Mouse (Mus musculus) CD4-positive, CD25-positive, alpha-beta regulatory T cell, adult 2 months (primary cell): ENCODE measurements at regions not wholly inside any gene's neighbourhood (a gene's known extent, or its start where the extent isn't known, plus 50 kb on each side); places are given as distances from the start of the nearest gene placed in this dataset.

Experiments used
- DNase-seq: peaks from one replicate; pipeline ENCODE4 v3.0.0-alpha.2; 2012; ENCODE audit warnings: low read depth, low spot score

DNA sequence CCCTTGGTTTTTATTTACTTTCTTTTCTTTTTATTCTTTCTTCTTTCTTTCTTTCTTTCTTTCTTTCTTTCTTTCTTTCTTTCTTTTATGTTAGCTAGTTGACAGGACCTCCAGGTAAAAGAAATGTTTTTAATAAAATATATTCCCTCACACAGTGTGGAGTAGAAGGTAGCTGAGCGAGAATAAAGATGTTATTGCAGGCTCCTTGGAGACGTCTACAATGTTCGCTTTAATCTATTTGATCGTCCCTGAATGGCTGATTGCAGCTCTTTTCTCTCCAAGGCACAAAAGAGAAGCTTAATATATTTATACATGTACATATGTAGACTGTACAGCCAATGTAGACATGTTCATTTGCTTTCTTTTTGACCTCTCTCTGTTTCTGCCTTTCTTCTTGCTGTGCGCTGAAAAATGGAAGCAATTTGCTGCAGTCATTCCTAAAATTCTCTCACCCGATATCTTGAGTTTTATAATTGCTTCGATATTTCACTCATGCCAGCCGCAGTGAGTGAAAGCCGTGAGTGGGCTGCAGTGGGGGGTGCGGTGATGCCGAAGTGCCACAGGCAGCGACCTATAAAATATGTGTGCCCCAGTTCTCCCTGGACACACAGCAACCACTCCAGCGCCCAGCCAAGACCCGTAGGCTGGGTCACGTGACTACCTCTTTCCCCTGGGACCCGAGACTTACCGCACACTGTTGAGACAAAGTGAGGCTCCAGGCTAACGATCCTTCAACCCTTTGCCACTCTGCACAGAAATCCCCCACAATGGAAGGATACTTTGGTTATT lies 237.9 kb upstream of the Arglu1 start:
- no peak for DNase-seq

DNA sequence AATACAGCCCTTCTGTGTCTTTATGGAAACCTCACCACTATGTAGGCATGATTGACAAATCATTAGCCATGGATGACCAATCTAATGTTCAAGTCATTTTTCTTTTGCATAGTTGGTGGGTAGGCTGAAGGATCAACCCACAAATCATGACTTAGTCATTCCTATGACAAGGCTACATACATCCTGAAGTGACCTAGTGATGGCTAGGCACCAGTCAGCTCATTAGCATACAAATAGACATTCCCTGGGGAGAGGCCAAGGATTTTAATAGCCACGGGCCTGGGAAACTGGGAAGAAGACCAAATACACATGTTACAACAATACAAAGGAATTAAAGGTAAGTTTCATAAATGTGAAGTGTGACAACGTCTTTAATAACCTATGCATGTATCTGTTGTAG lies 231.1 kb upstream of the Arglu1 start:
- DNase-seq = no peak

DNA sequence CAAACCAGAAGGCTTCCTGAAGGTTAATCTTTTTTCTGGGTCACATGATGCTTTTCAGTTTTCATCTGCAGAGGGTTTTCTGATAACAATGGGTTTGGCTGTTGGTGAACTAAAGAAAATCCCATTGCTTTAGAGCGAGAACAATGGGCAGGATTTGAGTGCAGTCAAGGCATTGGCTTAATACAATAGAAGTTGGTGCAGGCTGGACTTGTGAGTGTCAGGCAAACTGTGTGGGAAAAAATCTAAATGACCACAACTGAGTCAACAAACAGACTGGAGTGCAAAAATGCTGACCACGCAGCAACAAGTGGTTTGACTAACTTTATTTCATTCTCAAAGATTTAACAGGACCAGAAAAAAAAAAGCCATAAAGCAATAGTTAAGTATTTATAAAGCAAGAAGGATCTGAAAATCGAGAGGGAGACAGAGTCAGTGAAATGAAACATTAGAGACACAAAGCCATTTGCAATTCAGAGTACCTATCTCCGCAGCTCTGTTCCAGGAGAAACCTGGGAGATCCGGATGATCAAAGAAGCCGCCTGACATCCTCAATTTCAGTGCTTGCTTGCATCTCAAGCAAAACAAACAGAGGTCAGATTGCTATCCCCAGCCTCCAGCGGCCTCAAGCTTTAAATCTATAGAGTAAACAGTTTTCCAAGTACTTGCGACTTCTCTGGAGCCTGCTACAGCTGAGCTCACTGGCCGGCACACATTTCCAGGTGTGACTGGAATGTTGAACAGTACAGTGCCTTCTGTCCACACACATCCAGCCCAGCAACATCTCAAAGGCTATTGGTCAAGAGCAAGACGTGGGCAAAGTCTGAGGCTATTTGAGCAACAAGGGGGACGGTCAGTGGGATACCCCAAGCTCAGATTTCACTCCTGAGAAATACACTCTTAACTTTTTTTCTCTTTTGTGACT lies 229.5 kb upstream of the Arglu1 start:
- no peak for DNase-seq

DNA sequence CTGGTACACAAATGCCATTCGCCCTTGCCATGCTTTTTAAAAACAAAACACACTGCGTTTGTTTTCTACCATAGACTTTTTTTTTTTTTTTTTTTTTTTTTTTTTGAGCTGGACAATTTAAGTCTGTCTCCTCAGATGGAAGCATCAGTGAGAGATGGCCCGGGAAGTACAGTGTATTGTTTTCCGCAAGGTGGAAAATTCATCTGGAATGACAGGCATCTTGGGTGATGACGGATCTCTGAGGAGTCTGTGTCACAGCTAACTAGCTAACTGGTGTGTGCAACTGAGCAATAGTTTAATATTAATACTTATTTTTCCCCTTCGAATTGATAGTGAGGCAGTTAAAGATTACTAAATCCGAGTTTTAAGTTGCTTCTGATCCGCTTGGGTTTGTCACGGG lies 228.7 kb upstream of the Arglu1 start:
- no peak for DNase-seq

DNA sequence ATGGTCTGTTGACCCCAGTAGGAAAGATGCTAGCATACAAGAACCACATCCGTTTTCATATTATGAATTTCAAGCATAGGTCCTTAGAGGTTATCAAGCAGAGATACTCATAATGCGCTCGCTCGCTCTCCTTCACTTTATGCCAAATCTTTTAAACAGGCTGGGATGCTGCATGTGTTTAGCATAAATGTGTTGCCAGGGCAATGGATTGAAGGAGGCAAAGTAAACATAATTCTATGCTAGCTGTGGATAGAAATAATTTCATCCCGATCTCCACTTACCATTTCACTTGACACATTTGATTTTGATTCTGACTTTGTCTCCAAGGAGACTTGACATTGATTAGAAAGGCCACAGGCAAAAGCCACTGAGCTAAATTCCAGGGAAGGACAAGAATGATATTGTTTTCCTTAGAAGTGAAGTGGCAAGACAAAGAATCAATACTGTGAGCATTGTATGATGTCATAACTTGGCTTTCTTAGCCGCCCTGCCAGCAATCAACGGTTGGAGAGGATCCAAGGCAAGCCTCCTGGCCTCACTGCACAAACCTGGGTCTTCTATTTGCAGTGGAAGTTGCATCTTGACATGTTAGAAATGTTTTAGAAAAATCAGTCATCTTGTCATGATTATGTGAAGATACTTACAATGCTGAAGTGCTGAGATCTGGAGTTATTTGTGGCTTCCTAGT lies 217.3 kb upstream of the Arglu1 start:
- DNase-seq = no peak

DNA sequence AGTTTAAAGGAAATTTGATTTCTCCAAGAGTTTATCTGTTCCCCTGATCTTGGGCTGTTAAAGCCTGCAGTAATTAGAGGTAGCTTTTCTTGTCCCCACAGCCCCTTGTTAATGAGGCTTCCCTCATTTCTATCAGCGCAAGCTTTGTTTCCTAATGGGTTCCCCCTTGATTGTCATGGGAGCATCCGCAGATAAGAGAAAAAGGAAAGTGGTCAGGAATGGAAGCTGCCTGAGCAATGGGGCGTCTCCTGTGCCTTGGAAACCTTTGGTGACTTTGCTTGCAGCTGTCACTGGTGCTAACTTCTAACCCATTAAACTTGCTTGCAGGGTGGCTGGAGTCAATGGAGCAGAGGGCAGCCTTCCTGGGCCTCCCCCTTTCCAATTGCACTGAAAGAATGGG lies 202.7 kb upstream of the Arglu1 start:
- DNase-seq = no peak

DNA sequence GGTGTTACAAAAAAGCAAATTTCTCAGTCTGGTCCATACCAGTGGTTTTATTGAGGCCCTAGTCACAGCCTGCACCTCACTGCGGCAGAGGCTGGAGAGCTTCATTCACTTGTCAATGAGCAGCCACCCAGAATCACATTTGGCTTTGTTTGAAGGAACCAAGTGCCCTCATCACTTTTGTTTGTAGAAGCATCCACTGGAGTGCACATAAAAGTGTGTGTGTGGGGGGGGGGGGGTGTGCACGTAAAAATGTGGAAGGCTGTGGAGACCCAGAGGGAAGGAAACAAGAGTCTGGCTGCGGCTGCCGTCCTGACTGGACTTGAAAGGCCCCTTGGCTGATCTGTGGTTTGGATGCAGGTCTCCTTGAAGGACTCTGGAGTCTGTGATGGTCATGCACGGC lies 187.0 kb upstream of the Arglu1 start:
- DNase-seq = no peak

DNA sequence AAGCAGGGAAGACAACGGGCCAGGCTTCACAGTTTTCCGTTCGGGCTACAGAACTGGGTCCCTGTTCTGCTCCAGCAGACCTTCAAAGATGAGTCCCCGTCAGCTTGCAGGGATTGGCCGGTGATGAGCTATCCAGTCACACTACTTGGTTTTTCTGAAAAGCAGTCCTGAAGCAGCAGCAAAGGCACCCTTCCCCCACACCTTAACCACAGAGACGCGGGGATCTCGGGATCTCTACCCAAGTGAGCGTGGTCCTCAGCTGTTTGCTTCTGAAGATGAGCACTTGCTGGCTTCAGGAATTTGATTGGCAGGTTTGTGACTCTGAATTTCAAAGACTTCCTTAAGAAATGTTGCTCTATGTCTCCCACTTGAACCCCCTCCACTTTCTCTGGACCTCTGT lies 186.6 kb upstream of the Arglu1 start:
- no peak for DNase-seq

DNA sequence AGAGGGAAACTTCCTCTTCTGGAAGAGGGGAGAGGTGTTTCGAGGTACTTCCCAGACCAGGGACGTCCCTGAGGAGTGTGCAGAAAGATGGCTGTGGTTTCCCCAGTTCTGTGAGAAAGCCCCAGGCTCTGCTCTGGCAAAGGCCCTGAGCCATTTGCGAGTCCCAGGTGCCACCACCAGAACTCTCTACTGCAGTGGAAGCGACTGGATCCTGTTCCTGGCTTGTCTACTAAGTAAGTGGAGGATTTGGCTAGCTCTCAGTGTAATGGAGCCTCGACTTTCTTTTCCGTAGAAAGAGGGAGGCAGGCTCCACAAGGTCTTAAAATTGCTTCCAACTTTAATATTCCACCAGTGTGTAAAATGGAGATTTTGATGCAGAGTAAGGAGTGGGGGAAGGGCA lies 186.1 kb upstream of the Arglu1 start:
- no peak for DNase-seq

DNA sequence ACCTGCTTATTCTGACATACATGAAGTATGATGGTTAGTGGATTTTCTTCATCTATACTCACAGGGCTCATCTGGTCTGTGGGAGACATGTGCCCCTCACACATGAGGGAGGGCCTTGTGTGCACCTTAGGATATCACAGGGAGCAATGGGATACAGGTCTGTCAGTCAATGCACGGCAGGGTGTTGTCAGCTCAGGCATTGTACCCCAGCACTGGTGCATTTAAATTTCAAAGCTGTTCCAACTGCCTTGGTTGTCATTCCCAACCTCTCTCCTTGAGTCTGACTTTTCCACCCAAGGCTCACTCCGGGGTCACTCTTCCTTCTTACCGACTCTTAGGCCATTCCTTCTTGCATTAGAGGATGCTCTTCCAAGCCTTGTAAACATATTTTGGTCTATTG lies 181.6 kb upstream of the Arglu1 start:
- no peak for DNase-seq

DNA sequence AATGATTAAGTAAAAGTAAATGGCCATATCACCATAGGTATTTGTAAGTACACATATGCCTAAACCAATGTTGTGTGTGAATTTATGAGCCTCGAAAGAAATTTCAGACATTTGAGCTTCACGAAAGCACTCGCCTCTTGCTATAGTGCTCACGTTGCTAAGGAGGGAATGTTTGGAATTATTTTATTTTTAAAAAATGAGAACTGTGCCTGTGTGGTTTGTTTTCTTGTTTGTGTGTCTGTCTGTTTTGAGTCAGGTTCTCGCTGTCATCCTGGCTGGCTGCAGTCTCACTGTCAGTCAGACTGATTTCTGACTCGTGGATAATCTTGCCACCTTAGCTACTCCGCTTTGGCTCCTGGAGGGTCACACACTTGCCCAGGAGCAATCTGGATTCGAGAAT lies 180.7 kb upstream of the Arglu1 start:
- no peak for DNase-seq

DNA sequence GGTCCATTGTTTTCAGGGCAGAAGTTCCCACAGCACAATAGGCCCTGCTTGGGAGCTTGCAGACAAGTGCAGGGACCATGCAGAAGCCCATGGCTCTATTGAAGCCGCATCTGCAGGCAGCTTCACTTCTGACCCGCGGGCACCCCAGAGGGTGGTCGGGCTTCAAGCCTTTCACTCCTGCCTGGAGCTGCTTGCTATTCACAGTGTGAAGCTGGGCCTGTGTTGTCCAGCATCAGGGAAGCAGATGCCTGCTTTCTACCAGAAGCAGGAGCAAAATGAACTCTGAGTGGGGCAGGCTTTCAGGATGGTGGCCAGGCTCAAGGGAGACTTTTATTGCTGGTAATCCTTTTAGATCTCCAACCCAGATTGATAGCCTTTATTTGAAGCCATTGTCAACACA lies 180.2 kb upstream of the Arglu1 start:
- no peak for DNase-seq

DNA sequence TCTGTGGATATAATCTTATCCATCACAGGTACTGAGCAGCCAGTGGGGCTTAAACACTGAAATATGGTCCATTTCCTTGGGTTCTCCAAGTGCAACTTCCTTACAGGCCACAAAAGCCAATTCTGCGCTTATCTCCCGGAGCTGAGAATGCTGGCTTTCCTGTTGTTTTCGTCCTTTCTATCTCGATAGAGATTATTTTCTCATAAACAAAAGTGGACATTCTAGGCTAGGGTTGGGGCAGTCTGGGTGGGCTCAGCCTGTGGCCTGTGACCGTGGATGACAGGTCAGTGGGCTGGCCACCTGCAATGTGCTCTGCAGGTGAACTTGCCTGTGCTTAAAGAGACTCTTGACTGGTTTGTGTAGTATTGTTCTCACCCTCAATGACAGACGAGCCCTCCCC lies 179.0 kb upstream of the Arglu1 start:
- no peak for DNase-seq

DNA sequence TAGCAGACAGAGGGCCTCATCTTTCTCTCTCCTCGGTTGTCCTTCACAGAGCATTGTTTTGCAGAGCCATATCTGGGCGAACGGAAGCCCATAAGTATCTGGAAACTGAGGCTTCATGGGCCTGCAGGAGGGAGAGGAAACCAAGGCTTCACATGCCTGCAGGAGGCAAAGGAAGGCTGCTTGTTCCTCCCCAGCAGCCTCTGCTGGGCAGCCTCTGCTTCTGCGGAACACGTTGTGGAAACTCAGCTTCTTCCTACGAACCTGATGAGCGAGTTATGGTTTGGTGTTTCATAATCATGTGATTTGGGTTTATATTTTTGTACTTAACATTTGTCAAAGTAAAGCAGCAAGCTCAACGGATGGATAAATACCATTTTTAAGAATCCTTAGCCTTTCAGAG lies 177.6 kb upstream of the Arglu1 start:
- DNase-seq = no peak

DNA sequence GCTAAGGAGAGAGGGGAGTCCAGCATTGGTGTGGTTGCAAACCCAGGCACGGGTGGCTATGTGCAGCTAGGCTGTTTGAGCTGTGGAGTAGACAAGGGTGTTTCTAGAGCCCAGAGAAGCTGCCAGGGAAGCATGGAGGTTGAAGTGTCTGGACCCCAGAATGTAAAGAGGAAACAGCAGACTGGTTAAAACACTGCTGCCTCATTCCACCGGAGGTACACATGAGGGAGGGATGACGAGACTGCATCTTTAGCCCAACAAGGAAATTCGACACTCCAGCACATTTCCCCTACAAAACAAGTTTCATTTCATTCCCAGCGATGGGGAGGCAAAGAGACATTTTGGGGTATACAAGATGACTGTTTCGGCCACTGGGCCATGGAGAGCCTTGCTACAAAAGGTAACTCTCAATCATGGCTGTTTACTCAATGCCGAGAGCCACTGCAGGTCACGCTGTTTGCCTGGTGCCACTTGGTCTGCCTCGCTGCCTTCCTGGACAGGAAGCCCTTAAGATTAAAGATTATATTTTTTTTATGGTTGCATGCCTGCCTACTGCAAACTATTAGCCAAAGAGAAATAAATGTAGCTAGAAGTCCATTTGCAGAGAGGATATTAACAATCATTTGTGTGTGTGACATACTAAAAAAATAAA lies 176.9 kb upstream of the Arglu1 start:
- no peak for DNase-seq

DNA sequence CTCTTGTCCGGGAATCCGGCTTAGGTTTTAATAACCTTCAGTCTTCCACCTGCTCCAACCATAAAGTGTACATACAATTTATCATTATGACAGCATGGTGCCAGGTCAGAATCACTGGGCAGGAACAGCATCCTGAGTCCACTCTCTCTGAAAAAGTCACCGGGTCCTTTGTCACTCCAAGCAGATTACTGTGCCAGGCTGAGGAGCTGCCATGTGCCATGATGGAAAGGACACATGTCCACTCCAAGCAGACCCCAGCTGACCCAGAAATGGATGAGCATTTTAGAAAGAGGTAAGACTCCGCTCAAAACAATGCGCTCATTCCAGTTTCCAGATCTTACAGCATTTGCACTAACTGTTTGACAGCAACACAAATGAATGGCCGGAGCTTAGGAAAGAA lies 172.4 kb upstream of the Arglu1 start:
- no peak for DNase-seq

DNA sequence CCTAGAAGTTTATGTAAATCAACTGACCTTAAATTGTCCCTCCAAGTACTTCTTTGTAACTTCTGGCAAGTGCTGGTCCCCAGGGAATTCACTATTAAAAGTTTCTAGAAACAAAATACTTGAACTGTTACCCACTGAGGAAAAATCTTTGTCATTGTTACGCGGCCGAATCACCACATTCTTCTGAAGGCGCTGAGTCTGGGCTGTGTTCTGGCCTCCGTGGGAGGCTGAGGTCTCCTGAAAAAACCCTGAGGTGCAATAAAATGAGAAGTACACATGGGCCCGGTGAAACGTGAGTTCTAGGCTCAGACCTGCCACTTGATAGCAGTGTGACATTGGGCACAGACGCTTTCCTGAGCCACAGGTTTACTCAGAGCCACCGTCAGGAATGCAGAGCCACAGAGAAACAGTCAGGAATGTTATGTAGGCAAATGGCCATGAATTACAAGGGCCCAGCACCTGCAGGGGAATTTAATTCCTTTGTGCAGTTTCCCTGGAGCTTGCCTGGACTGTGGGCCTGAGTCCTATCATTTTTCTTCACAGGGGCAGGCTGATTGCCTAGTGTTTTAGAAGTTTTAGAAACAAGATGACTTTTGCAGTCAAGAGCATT lies 171.1 kb upstream of the Arglu1 start:
- DNase-seq = no peak

DNA sequence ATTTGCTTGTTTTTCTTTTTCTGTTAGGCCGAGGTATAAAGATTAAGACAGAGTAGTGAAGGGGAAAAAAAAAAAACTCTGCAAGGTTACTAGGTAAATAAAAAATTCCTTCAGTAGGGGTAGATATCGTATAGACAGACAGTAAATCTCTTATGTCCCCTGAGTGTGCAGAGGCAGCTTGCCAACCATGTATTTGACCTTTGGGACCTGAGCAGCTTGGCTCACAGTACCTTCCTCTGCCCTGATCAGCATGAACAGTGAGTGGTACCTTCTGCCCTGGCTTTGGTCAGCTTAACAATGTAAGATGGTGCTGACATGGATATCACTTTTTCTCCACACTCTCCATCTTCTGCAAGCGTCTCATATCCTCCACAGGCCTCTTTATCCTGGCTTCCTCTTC lies 168.3 kb upstream of the Arglu1 start:
- DNase-seq = no peak

DNA sequence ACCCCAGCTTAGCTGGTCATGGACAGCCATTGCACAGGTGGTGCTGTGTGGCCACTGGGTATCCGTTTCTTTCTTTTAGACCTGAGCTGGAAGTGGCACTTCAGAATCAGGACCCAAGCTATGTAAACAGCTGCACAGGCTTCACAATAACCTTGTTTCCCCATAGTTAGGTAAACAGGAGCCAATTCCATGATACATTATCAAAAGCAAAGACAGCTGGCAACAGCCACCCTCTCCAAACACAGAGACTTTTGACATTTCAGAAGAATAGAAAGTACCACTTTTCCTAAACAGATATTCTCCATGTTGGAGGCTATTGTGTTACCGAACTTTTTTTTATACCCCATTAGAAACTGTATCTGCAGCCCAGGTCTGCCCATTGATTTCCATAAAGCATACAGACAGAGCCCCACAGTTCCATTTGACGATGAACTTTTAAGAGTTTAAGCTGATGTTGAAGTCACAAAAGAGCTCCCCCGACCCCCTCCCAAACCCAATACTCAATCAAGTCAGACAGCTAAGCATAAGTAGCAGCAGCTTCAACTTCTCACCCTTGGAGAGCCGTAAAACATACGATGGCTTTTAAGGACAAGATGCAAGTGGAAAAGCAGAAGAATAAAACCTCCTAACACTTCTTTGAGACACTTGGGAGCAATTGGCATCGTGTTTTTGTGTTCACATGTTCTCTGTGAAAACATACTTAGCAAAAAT lies 162.5 kb upstream of the Arglu1 start:
- DNase-seq = no peak

DNA sequence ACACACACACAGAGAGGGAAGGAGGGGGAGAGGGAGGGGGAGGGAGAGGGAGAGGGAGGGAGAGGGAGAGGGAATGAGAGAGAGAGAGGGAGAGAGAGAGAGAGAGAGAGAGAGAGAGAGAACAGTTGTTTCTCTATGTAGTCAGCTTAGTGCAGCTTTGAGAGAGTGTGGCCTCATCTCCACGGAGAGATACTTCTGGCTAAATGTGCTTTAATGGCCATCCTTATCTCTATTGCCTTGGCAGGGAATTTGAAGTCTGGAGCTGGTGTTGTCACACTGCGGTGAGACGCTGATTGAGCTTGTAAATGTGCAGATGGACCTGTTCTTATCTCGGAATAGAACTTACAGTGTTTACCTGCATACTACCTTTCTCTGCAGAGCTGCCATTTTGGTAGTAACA lies 160.9 kb upstream of the Arglu1 start:
- no peak for DNase-seq

DNA sequence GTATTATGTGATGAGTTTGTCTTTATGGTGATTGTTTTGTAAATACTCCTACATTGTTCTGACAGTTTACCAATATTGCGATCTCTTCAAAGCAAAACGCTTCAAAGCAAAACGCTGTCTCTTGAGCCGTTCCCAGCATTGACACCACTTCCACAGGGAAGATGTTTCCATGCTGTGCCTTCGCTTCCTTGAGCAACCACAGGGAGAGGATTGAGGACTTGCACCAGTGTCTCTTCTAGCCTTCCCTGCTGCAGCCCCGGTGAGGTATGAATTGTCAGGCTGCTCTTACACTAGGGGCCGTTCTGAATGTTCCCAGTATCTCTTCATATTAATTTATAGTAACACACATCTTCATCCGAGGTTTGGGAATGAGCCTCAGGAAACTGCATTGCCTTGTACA lies 160.4 kb upstream of the Arglu1 start:
- DNase-seq = no peak
